Mouse (Mus musculus) limb, embryonic 14.5 days (tissue): ENCODE results near the gene Ints1. TPM values are rescaled to one million over a fixed set of nuclear protein-coding genes. Genes with fewer than 3 reads are reported as not detected.

Experiments used
- ATAC-seq: fragments of 200-750 bp; cut with Nextera tagmentation; 2 replicates; pipeline ENCODE4 v1.8.0; 2017; ENCODE audit warnings: low read depth, moderate number of reproducible peaks, moderate TSS enrichment; ENCODE audit not compliant: low FRiP score
- DNase-seq: peaks from one replicate; pipeline ENCODE4 v3.0.0-alpha.2; 2015; ENCODE audit warnings: low spot score
- H3K27ac ChIP-seq: fragments of 300-500 bp; sonication (generic); replicated peaks from 2 replicates; pipeline ENCODE4 v1.5.1; 2014; ENCODE audit warnings: low read depth, mild to moderate bottlenecking, low read length, moderate library complexity, mixed read lengths
- H3K27me3 ChIP-seq: fragments of 300-500 bp; sonication (generic); 2 replicates; pipeline ENCODE4 v1.6.1; 2014; ENCODE audit warnings: low read length, mixed read lengths; ENCODE audit not compliant: control insufficient read depth, insufficient read depth
- H3K36me3 ChIP-seq: fragments of 300-500 bp; sonication (generic); 2 replicates; pipeline ENCODE4 v1.6.1; 2014; ENCODE audit warnings: mild to moderate bottlenecking, low read length, moderate library complexity, mixed read lengths; ENCODE audit not compliant: control insufficient read depth, insufficient read depth
- H3K4me1 ChIP-seq: fragments of 300-500 bp; sonication (generic); 2 replicates; pipeline ENCODE4 v1.6.1; 2014; ENCODE audit warnings: antibody characterized with exemption, low read length, mixed read lengths; ENCODE audit not compliant: control insufficient read depth, insufficient read depth
- H3K4me2 ChIP-seq: fragments of 300-500 bp; sonication (generic); replicated peaks from 2 replicates; pipeline ENCODE4 v1.6.1; 2014; ENCODE audit warnings: low read depth, mild to moderate bottlenecking, low read length, moderate library complexity; ENCODE audit not compliant: severe bottlenecking
- H3K4me3 ChIP-seq: fragments of 300-500 bp; sonication (generic); replicated peaks from 2 replicates; pipeline ENCODE4 v1.5.1; 2014; ENCODE audit warnings: low read length
- H3K9ac ChIP-seq: fragments of 300-500 bp; sonication (generic); 2 replicates; pipeline ENCODE4 v1.6.1; 2014; ENCODE audit warnings: mild to moderate bottlenecking, low read depth, low read length, moderate library complexity; ENCODE audit not compliant: severe bottlenecking
- H3K9me3 ChIP-seq: fragments of 300-500 bp; sonication (generic); 2 replicates; pipeline ENCODE4 v1.6.1; 2016; ENCODE audit warnings: low read length; ENCODE audit not compliant: control insufficient read depth
- POLR2A ChIP-seq: fragments of 200-500 bp; IDR thresholded peaks from 2 replicates; pipeline ENCODE4 v1.8.0; 2012; ENCODE audit warnings: inconsistent platforms, mild to moderate bottlenecking, moderate library complexity, borderline replicate concordance; ENCODE audit not compliant: insufficient read depth, insufficient read length; ENCODE audit errors: extremely low read depth
- WGBS: fragments of 180-500 bp; shearing (Covaris S2); extraction: QIAGEN DNeasy Blood & Tissue Kit; methylation state at CpG from one replicate; pipeline ENCODE4 v1.1.7; 2014; 5-methylcytosine and 5-hydroxymethylcytosine counted together
- polyA plus RNA-seq, 2 experiments: library from polyadenylated mRNA; depleted of rRNA in 1 of 2; stranded (reverse) in 1 of 2; unstranded in 1 of 2; fragments of >200 nt; fragmentation: Nextera tagmentation in 1 of 2; extraction: Ambion mirVana in 1 of 2; gene quantifications; 2 replicates each; pipeline versions ENCODE4 v1.2.1 to v1.2.3; 2012 to 2014

Gene Ints1
- polyA plus RNA-seq, 2 experiments, result 35.5 to 50.1 TPM

GRCm38 (mm10) chr5:139799801-139800590 is 24.5 kb upstream of the Ints1 start:
- Histone ChIP-seq H3K4me2 (no peak overlapping the region), H3K27me3 (no peaks in the 10 kb centered on the region), H3K9ac (no peak overlapping the region), H3K9me3 (no peaks in the 10 kb centered on the region), H3K4me3 (no peak overlapping the region), H3K27ac (no peak overlapping the region), H3K36me3 (peaks cover 17% of the 10 kb centered on the region), H3K4me1 (peaks cover 40% of the 10 kb centered on the region)
- TF ChIP-seq POLR2A, result no peak
- ATAC-seq, result no peak
- DNase-seq, result no peak
- WGBS, result 92% methylated on average over 33 of the region's 33 CpGs

- 87% methylated on average over 9 of the region's 9 CpGs for WGBS
- Histone ChIP-seq H3K4me1 (peaks cover 39% of the 10 kb centered on the region), H3K4me2 (no peak overlapping the region), H3K36me3 (peaks cover 17% of the 10 kb centered on the region), H3K9ac (no peak overlapping the region), H3K9me3 (no peaks in the 10 kb centered on the region), H3K27ac (no peak overlapping the region), H3K4me3 (no peak overlapping the region), H3K27me3 (no peaks in the 10 kb centered on the region)
- ATAC-seq (no peak), DNase-seq (no peak)
- TF ChIP-seq POLR2A, result no peak
Measured at GRCm38 (mm10) chr5:139799041-139799440, 23.6 kb upstream of the Ints1 start.

GRCm38 (mm10) chr5:139798168-139798900 is 22.9 kb upstream of the Ints1 start:
- 45% methylated on average over 7 of the region's 12 CpGs for WGBS
- no peak for TF ChIP-seq POLR2A
- DNase-seq, result peak; percentile 18
- no peak overlapping the region for H3K4me2 ChIP-seq
- H3K27me3 ChIP-seq, result no peaks in the 10 kb centered on the region
- peak; percentile 9; the same call in 1 of the 2 replicates for ATAC-seq
- H3K27ac ChIP-seq, result no peak overlapping the region
- no peaks in the 10 kb centered on the region for H3K9me3 ChIP-seq
- H3K4me1 ChIP-seq, result peaks cover 32% of the 10 kb centered on the region
- 0 out of 2 replicates have a peak overlapping the region, but pooled peaks have one; percentile 38 for H3K9ac ChIP-seq
- H3K36me3 ChIP-seq, result peaks cover 17% of the 10 kb centered on the region
- H3K4me3 ChIP-seq, result no peak overlapping the region

GRCm38 (mm10) chr5:139797473-139798167 is 22.1 kb upstream of the Ints1 start:
- 45% methylated on average over 11 of the region's 11 CpGs for WGBS
- H3K9ac ChIP-seq, result no peak overlapping the region
- peaks cover 31% of the 10 kb centered on the region for H3K4me1 ChIP-seq

GRCm38 (mm10) chr5:139796900-139797299 is 21.4 kb upstream of the Ints1 start:
- H3K27me3 ChIP-seq, result no peaks in the 10 kb centered on the region
- ATAC-seq (peak; percentile 79), DNase-seq (peak; percentile 74)
- H3K9me3 ChIP-seq, result no peaks in the 10 kb centered on the region
- H3K27ac ChIP-seq, result peak overlapping the region; percentile 16; the same call in 1 of the 2 replicates
- peaks cover 17% of the 10 kb centered on the region for H3K36me3 ChIP-seq
- H3K4me2 ChIP-seq, result peak overlapping the region; percentile 35; the same call in 1 of the 2 replicates
- peaks cover 38% of the 10 kb centered on the region for H3K4me1 ChIP-seq
- H3K4me3 ChIP-seq, result no peak overlapping the region
- H3K9ac ChIP-seq, result peak overlapping the region; percentile 18
- WGBS, result 13% methylated on average over 13 of the region's 13 CpGs
- TF ChIP-seq POLR2A, result no peak

More at GRCm38 (mm10) chr5:139797473-139798167, 22.1 kb upstream of the Ints1 start:
- TF ChIP-seq POLR2A, result no peak
- peak; percentile 70 for DNase-seq
- Histone ChIP-seq H3K4me3 (no peak overlapping the region), H3K9me3 (no peaks in the 10 kb centered on the region), H3K36me3 (peaks cover 17% of the 10 kb centered on the region), H3K4me2 (0 out of 2 replicates have a peak overlapping the region, but pooled peaks have one; percentile 35), H3K27ac (peak overlapping the region; percentile 16; the same call in 1 of the 2 replicates), H3K27me3 (no peaks in the 10 kb centered on the region)
- ATAC-seq, result peak; percentile 42; the same call in 1 of the 2 replicates
